Mouse (Mus musculus) heart, embryonic 15.5 days (tissue): ENCODE results near the gene Tgfb3. TPM values are rescaled to one million over a fixed set of nuclear protein-coding genes. Genes with fewer than 3 reads are reported as not detected.

ENCODE experiments used
- ATAC-seq: fragments of 200-750 bp; cut with Nextera tagmentation; replicated peaks from 2 replicates; pipeline ENCODE4 v1.8.0; 2017; ENCODE audit warnings: low read depth, moderate TSS enrichment; ENCODE audit not compliant: insufficient number of reproducible peaks, insufficient read depth, low FRiP score
- H3K27ac ChIP-seq: fragments of 300-500 bp; sonication (generic); 2 replicates; pipeline ENCODE4 v1.5.1; 2015; ENCODE audit warnings: mild to moderate bottlenecking, inconsistent platforms
- H3K27me3 ChIP-seq: fragments of 300-500 bp; sonication (generic); 2 replicates; pipeline ENCODE4 v1.6.1; 2015; ENCODE audit warnings: inconsistent platforms
- H3K36me3 ChIP-seq: fragments of 300-500 bp; sonication (generic); 2 replicates; pipeline ENCODE4 v1.6.1; 2015; ENCODE audit warnings: mild to moderate bottlenecking, inconsistent platforms
- H3K4me1 ChIP-seq: fragments of 300-500 bp; sonication (generic); replicated peaks from 2 replicates; pipeline ENCODE4 v1.6.1; 2015; ENCODE audit warnings: inconsistent platforms
- H3K4me2 ChIP-seq: fragments of 300-500 bp; sonication (generic); 2 replicates; pipeline ENCODE4 v1.6.1; 2015; ENCODE audit warnings: inconsistent platforms, mild to moderate bottlenecking, moderate library complexity
- H3K4me3 ChIP-seq: fragments of 300-500 bp; sonication (generic); 2 replicates; pipeline ENCODE4 v1.5.1; 2015; ENCODE audit warnings: mild to moderate bottlenecking, inconsistent platforms
- H3K9ac ChIP-seq: fragments of 300-500 bp; sonication (generic); 2 replicates; pipeline ENCODE4 v1.6.1; 2015; ENCODE audit warnings: mild to moderate bottlenecking, inconsistent platforms
- H3K9me3 ChIP-seq: fragments of 300-500 bp; sonication (generic); replicated peaks from 2 replicates; pipeline ENCODE4 v1.6.1; 2016; ENCODE audit warnings: inconsistent platforms
- WGBS: fragments of 180-500 bp; shearing (Covaris S2); methylation state at CpG from one replicate; pipeline ENCODE4 v1.1.7; 2015; ENCODE audit warnings: mixed read lengths; 5-methylcytosine and 5-hydroxymethylcytosine counted together
- polyA plus RNA-seq: library from polyadenylated mRNA; unstranded; fragments of >200 nt; fragmentation: Nextera tagmentation; extraction: Ambion mirVana; gene quantifications from 2 replicates; pipeline ENCODE4 v1.2.1, GENCODE M21; 2015

Gene Tgfb3
- polyA plus RNA-seq, 1 experiment from 2014 or later = 22.2 TPM

DNA sequence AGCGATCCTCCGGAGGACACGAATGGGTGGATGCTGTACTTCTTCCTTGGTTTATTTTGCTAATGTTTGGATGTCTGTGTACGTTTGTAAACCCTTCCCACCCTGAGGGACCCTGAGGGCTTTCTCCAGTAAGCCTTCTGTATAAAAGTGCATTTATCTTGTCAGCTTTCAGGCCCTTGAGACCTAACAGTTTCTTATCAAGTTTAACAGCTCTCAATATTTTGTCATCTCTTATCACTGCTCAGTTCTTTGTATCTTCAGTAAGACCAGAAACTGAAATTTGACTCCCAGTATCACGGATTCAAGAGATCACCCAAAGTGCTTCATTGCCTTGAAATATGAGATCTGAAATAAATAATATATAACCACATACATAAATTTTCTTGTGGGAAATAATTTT is 47.9 kb downstream of the Tgfb3 start:
- no peak overlapping the region for H3K27ac ChIP-seq
- H3K9ac ChIP-seq = no peak overlapping the region
- H3K27me3 ChIP-seq = no peaks in the 10 kb centered on the region
- H3K4me2 ChIP-seq = no peak overlapping the region
- no peak overlapping the region for H3K4me3 ChIP-seq
- H3K9me3 ChIP-seq = no peaks in the 10 kb centered on the region
- no peak for ATAC-seq
- peaks cover 30% of the 10 kb centered on the region for H3K4me1 ChIP-seq
- WGBS = 59% methylated on average over 5 of the region's 5 CpGs
- no peaks in the 10 kb centered on the region for H3K36me3 ChIP-seq

- Histone ChIP-seq H3K9ac (no peak overlapping the region), H3K27ac (no peak overlapping the region), H3K4me1 (peaks cover 35% of the 10 kb centered on the region), H3K27me3 (no peaks in the 10 kb centered on the region), H3K4me2 (no peak overlapping the region), H3K9me3 (no peaks in the 10 kb centered on the region), H3K36me3 (no peaks in the 10 kb centered on the region), H3K4me3 (no peak overlapping the region)
- no peak for ATAC-seq
- WGBS = 60% methylated on average over 1 of the region's 1 CpGs
Observed at GRCm38 (mm10) chr12:86027747-86028146, 51.1 kb downstream of the Tgfb3 start.

GRCm38 (mm10) chr12:86027000-86027399 is 51.8 kb downstream of the Tgfb3 start:
- peaks cover 34% of the 10 kb centered on the region for H3K4me1 ChIP-seq
- no peak overlapping the region for H3K4me2 ChIP-seq
- ATAC-seq = peak; percentile 58
- no peak overlapping the region for H3K27ac ChIP-seq
- H3K4me3 ChIP-seq = no peak overlapping the region
- no peak overlapping the region for H3K9ac ChIP-seq
- no peaks in the 10 kb centered on the region for H3K27me3 ChIP-seq
- 43% methylated on average over 5 of the region's 5 CpGs for WGBS
- no peaks in the 10 kb centered on the region for H3K9me3 ChIP-seq
- H3K36me3 ChIP-seq = no peaks in the 10 kb centered on the region

DNA sequence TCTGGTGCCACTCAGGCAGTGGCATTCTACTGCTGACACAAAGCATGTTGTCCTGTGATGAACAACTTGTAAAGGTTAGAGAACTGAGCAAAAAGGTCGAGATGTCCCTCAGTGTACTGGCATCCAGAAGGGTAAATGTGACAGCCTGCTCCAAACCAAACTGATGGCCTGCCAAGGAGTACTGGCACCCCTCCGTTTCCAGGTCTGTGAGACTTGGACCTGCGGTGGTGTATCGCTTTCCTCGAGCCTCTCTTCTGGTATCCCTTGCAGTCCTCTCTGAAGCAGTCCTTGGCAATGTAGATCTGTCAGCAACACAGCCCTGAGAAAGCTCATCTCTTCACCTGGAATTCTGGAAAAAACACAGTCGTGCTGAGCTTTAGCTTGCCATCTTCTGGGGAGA is 53.4 kb downstream of the Tgfb3 start:
- Histone ChIP-seq H3K4me1 (peaks cover 33% of the 10 kb centered on the region), H3K9me3 (no peaks in the 10 kb centered on the region), H3K27ac (no peak overlapping the region), H3K9ac (no peak overlapping the region), H3K4me2 (no peak overlapping the region), H3K4me3 (no peak overlapping the region), H3K27me3 (no peaks in the 10 kb centered on the region), H3K36me3 (no peaks in the 10 kb centered on the region)
- ATAC-seq = no peak
- 86% methylated on average over 6 of the region's 6 CpGs for WGBS

DNA sequence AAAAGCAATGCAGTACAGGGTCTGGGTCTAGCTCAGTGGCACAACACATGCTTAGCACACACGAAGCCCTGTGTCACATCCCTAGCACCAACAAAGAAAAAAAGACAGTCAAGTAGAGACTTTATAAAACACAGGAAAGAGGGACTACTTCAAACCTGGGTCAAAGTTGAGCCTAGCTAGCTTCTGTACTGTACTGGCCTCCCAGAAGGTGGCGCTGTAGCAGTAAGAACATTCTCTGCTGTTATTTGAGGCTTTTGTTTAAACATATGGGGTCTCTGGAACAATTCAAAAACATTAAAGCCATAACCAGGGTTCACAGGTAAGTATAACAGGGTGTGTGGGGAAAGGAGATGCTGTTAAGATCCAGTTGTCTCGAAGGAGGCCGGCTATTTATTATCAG is 54.4 kb downstream of the Tgfb3 start:
- no peak for ATAC-seq
- 75% methylated on average over 4 of the region's 4 CpGs for WGBS
- H3K4me1 ChIP-seq = peaks cover 30% of the 10 kb centered on the region
- H3K9ac ChIP-seq = no peak overlapping the region
- H3K27ac ChIP-seq = no peak overlapping the region
- no peaks in the 10 kb centered on the region for H3K36me3 ChIP-seq
- no peaks in the 10 kb centered on the region for H3K9me3 ChIP-seq
- H3K4me3 ChIP-seq = no peak overlapping the region
- H3K4me2 ChIP-seq = no peak overlapping the region
- no peaks in the 10 kb centered on the region for H3K27me3 ChIP-seq

- 62% methylated on average over 4 of the region's 4 CpGs for WGBS
- Histone ChIP-seq H3K4me2 (no peak overlapping the region), H3K27ac (peak overlapping the region; percentile 30), H3K4me1 (peaks cover 30% of the 10 kb centered on the region), H3K9ac (no peak overlapping the region), H3K9me3 (no peaks in the 10 kb centered on the region), H3K36me3 (no peaks in the 10 kb centered on the region), H3K4me3 (no peak overlapping the region), H3K27me3 (no peaks in the 10 kb centered on the region)
- 0 out of 2 replicates have a peak, but pooled peaks have one; percentile 21 for ATAC-seq
Observed at GRCm38 (mm10) chr12:86023081-86023871, 55.6 kb downstream of the Tgfb3 start.

- Histone ChIP-seq H3K27ac (peak overlapping the region; percentile 30; the same call in 1 of the 2 replicates), H3K36me3 (no peaks in the 10 kb centered on the region), H3K4me2 (no peak overlapping the region), H3K4me1 (peaks cover 28% of the 10 kb centered on the region), H3K4me3 (no peak overlapping the region), H3K9ac (no peak overlapping the region), H3K9me3 (no peaks in the 10 kb centered on the region), H3K27me3 (no peaks in the 10 kb centered on the region)
- no peak for ATAC-seq
- WGBS = 51% methylated on average over 9 of the region's 9 CpGs
Observed at GRCm38 (mm10) chr12:86022282-86022984, 56.4 kb downstream of the Tgfb3 start.

DNA sequence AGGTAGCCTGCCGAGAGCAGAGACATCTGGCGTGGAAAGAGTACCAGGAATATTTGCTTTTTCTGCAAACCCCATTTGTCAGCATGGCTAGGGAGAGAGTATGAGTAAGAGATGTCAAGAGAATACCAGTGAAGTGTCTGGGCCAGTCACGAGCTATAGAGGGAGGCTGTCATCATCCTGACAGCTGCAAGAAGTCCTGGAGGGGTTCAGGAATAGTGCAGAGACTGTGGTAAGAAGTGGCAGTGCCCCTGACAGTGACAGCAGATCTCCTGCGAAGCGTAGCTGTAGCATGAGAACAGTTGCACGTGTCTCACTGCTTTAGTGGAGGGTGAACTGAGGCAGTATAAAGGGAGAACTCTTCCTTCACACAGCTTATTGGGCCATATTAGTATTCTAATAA is 57.3 kb downstream of the Tgfb3 start:
- Histone ChIP-seq H3K9me3 (no peaks in the 10 kb centered on the region), H3K27me3 (no peaks in the 10 kb centered on the region), H3K9ac (no peak overlapping the region), H3K4me2 (no peak overlapping the region), H3K4me1 (peaks cover 19% of the 10 kb centered on the region), H3K4me3 (no peak overlapping the region), H3K27ac (no peak overlapping the region), H3K36me3 (no peaks in the 10 kb centered on the region)
- ATAC-seq = no peak
- 47% methylated on average over 6 of the region's 6 CpGs for WGBS

- Histone ChIP-seq H3K36me3 (no peaks in the 10 kb centered on the region), H3K27me3 (no peaks in the 10 kb centered on the region), H3K4me1 (peaks cover 7% of the 10 kb centered on the region), H3K4me2 (no peak overlapping the region), H3K27ac (no peak overlapping the region), H3K9ac (no peak overlapping the region), H3K4me3 (no peak overlapping the region), H3K9me3 (no peaks in the 10 kb centered on the region)
- 74% methylated on average over 5 of the region's 5 CpGs for WGBS
- no peak for ATAC-seq
Observed at GRCm38 (mm10) chr12:86017360-86017759, 61.5 kb downstream of the Tgfb3 start.

- H3K4me2 ChIP-seq = no peak overlapping the region
- ATAC-seq = no peak
- H3K4me3 ChIP-seq = no peak overlapping the region
- H3K27me3 ChIP-seq = no peaks in the 10 kb centered on the region
- no peak overlapping the region for H3K27ac ChIP-seq
- no peaks in the 10 kb centered on the region for H3K9me3 ChIP-seq
- no peaks in the 10 kb centered on the region for H3K4me1 ChIP-seq
- 73% methylated on average over 2 of the region's 2 CpGs for WGBS
- H3K36me3 ChIP-seq = no peaks in the 10 kb centered on the region
- no peak overlapping the region for H3K9ac ChIP-seq
Observed at GRCm38 (mm10) chr12:86015114-86015513, 63.7 kb downstream of the Tgfb3 start.

- ATAC-seq = no peak
- WGBS = 83% methylated on average over 3 of the region's 3 CpGs
- Histone ChIP-seq H3K4me1 (no peaks in the 10 kb centered on the region), H3K9ac (no peak overlapping the region), H3K9me3 (no peaks in the 10 kb centered on the region), H3K27me3 (no peaks in the 10 kb centered on the region), H3K27ac (no peak overlapping the region), H3K36me3 (no peaks in the 10 kb centered on the region), H3K4me2 (no peak overlapping the region), H3K4me3 (no peak overlapping the region)
Observed at GRCm38 (mm10) chr12:86014621-86015020, 64.2 kb downstream of the Tgfb3 start.

DNA sequence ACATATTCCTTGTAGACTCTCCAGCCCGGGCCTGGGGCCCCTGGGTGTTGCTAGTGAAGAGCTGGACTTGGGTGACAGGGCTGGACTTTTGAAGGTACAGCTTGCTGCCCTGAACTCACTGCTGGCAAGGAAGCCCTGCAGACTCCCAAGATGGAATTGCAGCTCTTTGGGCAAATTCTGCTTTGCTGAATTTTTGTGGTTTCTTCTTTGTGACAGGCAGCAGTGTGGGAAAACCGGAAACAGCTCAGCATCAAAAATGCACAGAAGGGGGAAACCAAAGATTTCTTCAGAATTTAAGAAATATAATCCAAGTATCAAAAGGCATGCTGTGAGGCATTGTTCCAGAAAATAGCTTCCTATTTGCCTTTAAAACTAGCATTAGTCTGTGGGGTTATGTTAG is 64.7 kb downstream of the Tgfb3 start:
- Histone ChIP-seq H3K9ac (no peak overlapping the region), H3K27me3 (no peaks in the 10 kb centered on the region), H3K4me1 (no peaks in the 10 kb centered on the region), H3K4me3 (no peak overlapping the region), H3K4me2 (no peak overlapping the region), H3K36me3 (no peaks in the 10 kb centered on the region), H3K9me3 (no peaks in the 10 kb centered on the region), H3K27ac (no peak overlapping the region)
- 78% methylated on average over 2 of the region's 2 CpGs for WGBS
- no peak for ATAC-seq
